Mouse (Mus musculus): ENCODE data around the gene Tmem132b.

The Tmem132b gene

GRCm38 (mm10) chr5:125578661-125579060, 47.1 kb downstream of the Tmem132b start:
- peak; percentile 80 for DNase-seq (ENCODE audit: low spot score)

GRCm38 (mm10) chr5:125579153-125579552, 47.6 kb downstream of the Tmem132b start:
- no peak for DNase-seq (ENCODE audit: low spot score)

- DNase-seq (ENCODE audit: low spot score) = peak; percentile 23
These were observed 51.7 kb downstream of the Tmem132b start for GRCm38 (mm10) chr5:125583298-125583697.

- peak; percentile 63 for DNase-seq (ENCODE audit: low spot score)
These were observed 52.3 kb downstream of the Tmem132b start for GRCm38 (mm10) chr5:125583836-125584235.

- no peak for DNase-seq (ENCODE audit: low spot score)
These were observed 53.6 kb downstream of the Tmem132b start for GRCm38 (mm10) chr5:125585211-125585610.

GRCm38 (mm10) chr5:125588203-125588602, 56.6 kb downstream of the Tmem132b start:
- no peak for DNase-seq (ENCODE audit: low spot score)

- DNase-seq (ENCODE audit: low spot score) = peak; percentile 50
These were observed 57.5 kb downstream of the Tmem132b start for GRCm38 (mm10) chr5:125588876-125589667.

GRCm38 (mm10) chr5:125598056-125598455, 66.5 kb downstream of the Tmem132b start:
- no peak for DNase-seq (ENCODE audit: low spot score)

- no peak for DNase-seq (ENCODE audit: low spot score)
These were observed 75.6 kb downstream of the Tmem132b start for GRCm38 (mm10) chr5:125607146-125607545.

GRCm38 (mm10) chr5:125609968-125610367, 78.4 kb downstream of the Tmem132b start:
- DNase-seq (ENCODE audit: low spot score) = no peak

GRCm38 (mm10) chr5:125612460-125612859, 80.9 kb downstream of the Tmem132b start:
- no peak for DNase-seq (ENCODE audit: low spot score)

GRCm38 (mm10) chr5:125613136-125613535, 81.6 kb downstream of the Tmem132b start:
- no peak for DNase-seq (ENCODE audit: low spot score)

GRCm38 (mm10) chr5:125614348-125614747, 82.8 kb downstream of the Tmem132b start:
- DNase-seq (ENCODE audit: low spot score) = no peak

GRCm38 (mm10) chr5:125617050-125617449, 85.5 kb downstream of the Tmem132b start:
- DNase-seq (ENCODE audit: low spot score) = no peak

GRCm38 (mm10) chr5:125627816-125628348, 96.3 kb downstream of the Tmem132b start:
- peak; percentile 70 for DNase-seq (ENCODE audit: low spot score)

GRCm38 (mm10) chr5:125634666-125635065, 103.1 kb downstream of the Tmem132b start:
- no peak for DNase-seq (ENCODE audit: low spot score)

GRCm38 (mm10) chr5:125640966-125641365, 109.4 kb downstream of the Tmem132b start:
- no peak for DNase-seq (ENCODE audit: low spot score)

GRCm38 (mm10) chr5:125641531-125642147, 110.1 kb downstream of the Tmem132b start:
- no peak for DNase-seq (ENCODE audit: low spot score)

GRCm38 (mm10) chr5:125648236-125648635, 116.7 kb downstream of the Tmem132b start:
- DNase-seq (ENCODE audit: low spot score) = no peak

GRCm38 (mm10) chr5:125649982-125650381, 118.4 kb downstream of the Tmem132b start:
- no peak for DNase-seq (ENCODE audit: low spot score)

GRCm38 (mm10) chr5:125658101-125658500, 126.5 kb downstream of the Tmem132b start:
- DNase-seq (ENCODE audit: low spot score) = no peak

- DNase-seq (ENCODE audit: low spot score) = no peak
These were observed 127.6 kb downstream of the Tmem132b start for GRCm38 (mm10) chr5:125658959-125659749.
